Mouse (Mus musculus) liver, postnatal 0 days (tissue): Measurements from ENCODE around the gene Zcchc14.
A peak's percentile ranks its signal among the peaks of the same experiment; 100 is the strongest.

Experiments used
- CTCF ChIP-seq: sonication (generic); IDR thresholded peaks from 2 replicates; pipeline ENCODE4 v1.5.1; 2016; ENCODE audit warnings: antibody characterized with exemption, low read depth
- EP300 ChIP-seq: IDR thresholded peaks from 2 replicates; pipeline ENCODE4 v1.6.1; 2016; ENCODE audit warnings: antibody characterized with exemption, low read depth, mild to moderate bottlenecking

DNA sequence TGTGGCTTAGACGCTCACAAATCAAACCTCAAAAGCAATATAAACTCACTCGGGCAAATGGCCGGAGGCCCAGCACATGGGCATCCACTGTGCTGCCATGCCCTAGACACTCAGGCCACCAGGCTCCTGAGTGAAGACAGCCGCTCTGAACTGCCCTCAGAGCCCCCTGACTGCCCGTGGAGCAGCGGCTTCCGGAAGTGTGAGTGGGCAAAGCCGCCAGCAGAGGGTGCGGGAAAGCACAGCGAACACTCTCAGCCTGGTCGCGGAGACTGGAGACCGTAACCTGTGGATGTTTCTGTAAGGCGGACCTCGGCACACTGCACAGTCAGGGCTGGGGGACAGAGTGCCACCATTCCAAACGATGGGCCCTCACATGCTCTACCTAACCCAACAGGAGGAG is 94.2 kb downstream of the Zcchc14 start:
- TF ChIP-seq EP300 (no peak), CTCF (peak; percentile 9; the same call in 1 of the 2 replicates)
